Mouse (Mus musculus) midbrain, embryonic 14.5 days (tissue): ENCODE measurements at regions not wholly inside any gene's neighbourhood (a gene's known extent, or its start where the extent isn't known, plus 50 kb on each side); places are given as distances from the start of the nearest gene placed in this dataset.

Experiments
- ATAC-seq: fragments of 200-750 bp; cut with Nextera tagmentation; 2 replicates; pipeline ENCODE4 v1.8.0; 2017; ENCODE audit warnings: moderate number of reproducible peaks, moderate library complexity; ENCODE audit not compliant: low FRiP score, low TSS enrichment
- DNase-seq: peaks from one replicate; pipeline ENCODE4 v3.0.0-alpha.2; 2015
- H3K27ac ChIP-seq: fragments of 300-500 bp; sonication (generic); replicated peaks from 2 replicates; pipeline ENCODE4 v1.5.1; 2014; ENCODE audit warnings: mild to moderate bottlenecking, low read depth, low read length, moderate library complexity
- H3K27me3 ChIP-seq: fragments of 300-500 bp; sonication (generic); 2 replicates; pipeline ENCODE4 v1.6.1; 2014; ENCODE audit warnings: low read length, control low read depth, mixed read lengths; ENCODE audit not compliant: control insufficient read depth, insufficient read depth
- H3K36me3 ChIP-seq: fragments of 300-500 bp; sonication (generic); 2 replicates; pipeline ENCODE4 v1.6.1; 2014; ENCODE audit warnings: low read length, control low read depth; ENCODE audit not compliant: control insufficient read depth, insufficient read depth
- H3K4me1 ChIP-seq: fragments of 300-500 bp; sonication (generic); 2 replicates; pipeline ENCODE4 v1.6.1; 2014; ENCODE audit warnings: mild to moderate bottlenecking, antibody characterized with exemption, low read length, control low read depth; ENCODE audit not compliant: control insufficient read depth, insufficient read depth
- H3K4me2 ChIP-seq: fragments of 300-500 bp; sonication (generic); 2 replicates; pipeline ENCODE4 v1.6.1; 2014; ENCODE audit warnings: mild to moderate bottlenecking, low read length, moderate library complexity
- H3K4me3 ChIP-seq: fragments of 300-500 bp; sonication (generic); replicated peaks from 2 replicates; pipeline ENCODE4 v1.5.1; 2014; ENCODE audit warnings: low read depth, low read length
- H3K9ac ChIP-seq: fragments of 300-500 bp; sonication (generic); replicated peaks from 2 replicates; pipeline ENCODE4 v1.6.1; 2014; ENCODE audit warnings: mild to moderate bottlenecking, low read length, moderate library complexity
- H3K9me3 ChIP-seq: fragments of 300-500 bp; sonication (generic); 2 replicates; pipeline ENCODE4 v1.6.1; 2016; ENCODE audit warnings: low read length, control low read depth, mixed read lengths; ENCODE audit not compliant: control insufficient read depth
- whole genome bisulfite sequencing: fragments of 180-500 bp; shearing (Covaris S2); extraction: QIAGEN DNeasy Blood & Tissue Kit; methylation state at CpG from one replicate; pipeline ENCODE4 v1.1.7; 2014; 5-methylcytosine and 5-hydroxymethylcytosine counted together

- 77% methylated on average over 5 of the region's 5 CpGs for WGBS
- no peaks in the 10 kb centered on the region for H3K27me3 ChIP-seq
- H3K4me1 ChIP-seq, result no peaks in the 10 kb centered on the region
- no peak overlapping the region for H3K4me2 ChIP-seq
- no peaks in the 10 kb centered on the region for H3K9me3 ChIP-seq
- peak; percentile 59 for DNase-seq
- ATAC-seq, result 0 out of 2 replicates have a peak, but pooled peaks have one; percentile 40
- no peak overlapping the region for H3K9ac ChIP-seq
- no peaks in the 10 kb centered on the region for H3K36me3 ChIP-seq
- no peak overlapping the region for H3K4me3 ChIP-seq
- peak overlapping the region; percentile 55 for H3K27ac ChIP-seq
Measured at GRCm38 (mm10) chr13:107406977-107407673, 385.2 kb upstream of the Kif2a start.

- Histone ChIP-seq H3K27ac (no peak overlapping the region), H3K9me3 (0 out of 2 replicates have a peak, but pooled peaks cover 4% of the 10 kb centered on the region), H3K27me3 (no peaks in the 10 kb centered on the region), H3K9ac (no peak overlapping the region), H3K4me1 (no peaks in the 10 kb centered on the region), H3K4me2 (no peak overlapping the region), H3K36me3 (no peaks in the 10 kb centered on the region), H3K4me3 (no peak overlapping the region)
- ATAC-seq (no peak), DNase-seq (no peak)
- WGBS, result 68% methylated on average over 8 of the region's 8 CpGs
Measured at GRCm38 (mm10) chr13:107398621-107399363, 376.9 kb upstream of the Kif2a start.

- H3K4me1 ChIP-seq, result no peaks in the 10 kb centered on the region
- H3K4me3 ChIP-seq, result no peak overlapping the region
- no peak overlapping the region for H3K9ac ChIP-seq
- ATAC-seq (no peak), DNase-seq (no peak)
- H3K9me3 ChIP-seq, result 0 out of 2 replicates have a peak, but pooled peaks cover 4% of the 10 kb centered on the region
- H3K27ac ChIP-seq, result no peak overlapping the region
- 75% methylated on average over 2 of the region's 2 CpGs for WGBS
- H3K27me3 ChIP-seq, result no peaks in the 10 kb centered on the region
- H3K4me2 ChIP-seq, result no peak overlapping the region
- no peaks in the 10 kb centered on the region for H3K36me3 ChIP-seq
Measured at GRCm38 (mm10) chr13:107396036-107396435, 374.1 kb upstream of the Kif2a start.

- Histone ChIP-seq H3K36me3 (no peaks in the 10 kb centered on the region), H3K4me3 (no peak overlapping the region), H3K9me3 (0 out of 2 replicates have a peak, but pooled peaks cover 4% of the 10 kb centered on the region), H3K9ac (no peak overlapping the region), H3K4me2 (no peak overlapping the region), H3K27me3 (no peaks in the 10 kb centered on the region), H3K27ac (no peak overlapping the region), H3K4me1 (no peaks in the 10 kb centered on the region)
- WGBS, result 75% methylated on average over 1 of the region's 1 CpGs
- no peak for DNase-seq
- ATAC-seq, result no peak
Measured at GRCm38 (mm10) chr13:107394451-107394850, 372.5 kb upstream of the Kif2a start.

- 87% methylated on average over 4 of the region's 4 CpGs for WGBS
Measured at GRCm38 (mm10) chr13:107389535-107390150, 367.7 kb upstream of the Kif2a start.

GRCm38 (mm10) chr13:107389074-107389473 is 367.1 kb upstream of the Kif2a start:
- 84% methylated on average over 3 of the region's 3 CpGs for WGBS

More at GRCm38 (mm10) chr13:107389535-107390150, 367.7 kb upstream of the Kif2a start:
- Histone ChIP-seq H3K4me3 (no peak overlapping the region), H3K4me1 (0 out of 2 replicates have a peak, but pooled peaks cover 3% of the 10 kb centered on the region), H3K27me3 (no peaks in the 10 kb centered on the region), H3K36me3 (no peaks in the 10 kb centered on the region), H3K9ac (no peak overlapping the region), H3K27ac (no peak overlapping the region), H3K9me3 (no peaks in the 10 kb centered on the region), H3K4me2 (no peak overlapping the region)
- no peak for ATAC-seq
- no peak for DNase-seq

GRCm38 (mm10) chr13:107378076-107378475 is 356.1 kb upstream of the Kif2a start:
- H3K27me3 ChIP-seq, result no peaks in the 10 kb centered on the region
- no peaks in the 10 kb centered on the region for H3K9me3 ChIP-seq
- H3K27ac ChIP-seq, result no peak overlapping the region
- WGBS, result 81% methylated on average over 1 of the region's 1 CpGs
- no peak overlapping the region for H3K9ac ChIP-seq
- H3K4me3 ChIP-seq, result no peak overlapping the region
- H3K4me1 ChIP-seq, result no peaks in the 10 kb centered on the region
- no peak overlapping the region for H3K4me2 ChIP-seq
- ATAC-seq, result no peak
- no peak for DNase-seq
- H3K36me3 ChIP-seq, result no peaks in the 10 kb centered on the region

More at GRCm38 (mm10) chr13:107389074-107389473, 367.1 kb upstream of the Kif2a start:
- Histone ChIP-seq H3K9me3 (no peaks in the 10 kb centered on the region), H3K9ac (no peak overlapping the region), H3K27me3 (no peaks in the 10 kb centered on the region), H3K36me3 (no peaks in the 10 kb centered on the region), H3K4me2 (no peak overlapping the region), H3K27ac (no peak overlapping the region), H3K4me1 (0 out of 2 replicates have a peak, but pooled peaks cover 3% of the 10 kb centered on the region), H3K4me3 (no peak overlapping the region)
- ATAC-seq (no peak), DNase-seq (no peak)

GRCm38 (mm10) chr13:107372666-107373065 is 350.7 kb upstream of the Kif2a start:
- Histone ChIP-seq H3K36me3 (no peaks in the 10 kb centered on the region), H3K4me1 (no peaks in the 10 kb centered on the region), H3K27ac (no peak overlapping the region), H3K9me3 (no peaks in the 10 kb centered on the region), H3K9ac (no peak overlapping the region), H3K4me2 (no peak overlapping the region), H3K4me3 (no peak overlapping the region), H3K27me3 (no peaks in the 10 kb centered on the region)
- no peak for DNase-seq
- WGBS, result 88% methylated on average over 3 of the region's 3 CpGs
- no peak for ATAC-seq
